Mouse (Mus musculus): Measurements from ENCODE around the gene Nipal1. TPM values are rescaled to one million over a fixed set of nuclear protein-coding genes. Genes with fewer than 3 reads are reported as not detected.
A peak's percentile ranks its signal among the peaks of the same experiment; 100 is the strongest.

The Nipal1 gene
- polyA plus RNA-seq, 1 experiment from 2014 or later: 3.5 TPM

GRCm38 (mm10) chr5:72702202-72702601 lies 54.6 kb downstream of the Nipal1 start:
- no peak overlapping the region for H3K4me2 ChIP-seq
- H3K27me3 ChIP-seq: no peaks in the 10 kb centered on the region
- H3K9me3 ChIP-seq: peaks cover 3% of the 10 kb centered on the region; the same call in 1 of the 2 replicates
- H3K36me3 ChIP-seq: no peaks in the 10 kb centered on the region
- H3K4me3 ChIP-seq: no peak overlapping the region
- no peak for ATAC-seq (ENCODE audit: insufficient number of reproducible peaks, insufficient read depth, low FRiP score, low TSS enrichment, low read depth)
- H3K27ac ChIP-seq: no peak overlapping the region
- peaks cover 24% of the 10 kb centered on the region for H3K4me1 ChIP-seq
- no peak overlapping the region for H3K9ac ChIP-seq

- Histone ChIP-seq H3K4me2 (peak overlapping the region; percentile 28), H3K36me3 (no peaks in the 10 kb centered on the region), H3K9me3 (peaks cover 3% of the 10 kb centered on the region; the same call in 1 of the 2 replicates), H3K27me3 (peaks cover 4% of the 10 kb centered on the region), H3K4me1 (peaks cover 9% of the 10 kb centered on the region), H3K9ac (no peak overlapping the region), H3K4me3 (no peak overlapping the region), H3K27ac (no peak overlapping the region)
- no peak for ATAC-seq (ENCODE audit: insufficient number of reproducible peaks, insufficient read depth, low FRiP score, low TSS enrichment, low read depth)
- WGBS: 30% methylated on average over 10 of the region's 10 CpGs
These were observed 58.5 kb downstream of the Nipal1 start for GRCm38 (mm10) chr5:72706095-72706494.

- peak overlapping the region; percentile 28 for H3K4me2 ChIP-seq
- WGBS: 61% methylated on average over 10 of the region's 10 CpGs
These were observed 59.1 kb downstream of the Nipal1 start for GRCm38 (mm10) chr5:72706722-72707121.

GRCm38 (mm10) chr5:72709451-72709850 lies 61.9 kb downstream of the Nipal1 start:
- Histone ChIP-seq H3K4me1 (peaks cover 9% of the 10 kb centered on the region), H3K9ac (no peak overlapping the region), H3K4me2 (no peak overlapping the region), H3K9me3 (no peaks in the 10 kb centered on the region), H3K36me3 (no peaks in the 10 kb centered on the region), H3K27ac (no peak overlapping the region), H3K4me3 (no peak overlapping the region), H3K27me3 (peaks cover 4% of the 10 kb centered on the region)
- no peak for ATAC-seq (ENCODE audit: insufficient number of reproducible peaks, insufficient read depth, low FRiP score, low TSS enrichment, low read depth)
- 65% methylated on average over 13 of the region's 13 CpGs for WGBS

More at GRCm38 (mm10) chr5:72706722-72707121, 59.1 kb downstream of the Nipal1 start:
- ATAC-seq (ENCODE audit: insufficient number of reproducible peaks, insufficient read depth, low FRiP score, low TSS enrichment, low read depth): no peak
- H3K9ac ChIP-seq: no peak overlapping the region
- H3K27me3 ChIP-seq: peaks cover 4% of the 10 kb centered on the region
- H3K4me3 ChIP-seq: no peak overlapping the region
- no peaks in the 10 kb centered on the region for H3K36me3 ChIP-seq
- H3K4me1 ChIP-seq: peaks cover 9% of the 10 kb centered on the region
- H3K27ac ChIP-seq: no peak overlapping the region
- no peaks in the 10 kb centered on the region for H3K9me3 ChIP-seq

GRCm38 (mm10) chr5:72709976-72710375 lies 62.4 kb downstream of the Nipal1 start:
- no peaks in the 10 kb centered on the region for H3K36me3 ChIP-seq
- peaks cover 4% of the 10 kb centered on the region for H3K27me3 ChIP-seq
- no peak overlapping the region for H3K4me2 ChIP-seq
- no peak overlapping the region for H3K27ac ChIP-seq
- H3K4me3 ChIP-seq: no peak overlapping the region
- H3K9ac ChIP-seq: no peak overlapping the region
- no peaks in the 10 kb centered on the region for H3K9me3 ChIP-seq
- ATAC-seq (ENCODE audit: insufficient number of reproducible peaks, insufficient read depth, low FRiP score, low TSS enrichment, low read depth): no peak
- peaks cover 9% of the 10 kb centered on the region for H3K4me1 ChIP-seq
- WGBS: 92% methylated on average over 9 of the region's 9 CpGs

- Histone ChIP-seq H3K9me3 (no peaks in the 10 kb centered on the region), H3K27me3 (peaks cover 4% of the 10 kb centered on the region), H3K27ac (no peak overlapping the region), H3K4me1 (peaks cover 9% of the 10 kb centered on the region), H3K4me3 (no peak overlapping the region), H3K4me2 (no peak overlapping the region), H3K9ac (no peak overlapping the region), H3K36me3 (no peaks in the 10 kb centered on the region)
- WGBS: 23% methylated on average over 4 of the region's 4 CpGs
- no peak for ATAC-seq (ENCODE audit: insufficient number of reproducible peaks, insufficient read depth, low FRiP score, low TSS enrichment, low read depth)
These were observed 63.1 kb downstream of the Nipal1 start for GRCm38 (mm10) chr5:72710572-72711278.

GRCm38 (mm10) chr5:72720587-72720986 lies 73.0 kb downstream of the Nipal1 start:
- no peak overlapping the region for H3K4me3 ChIP-seq
- H3K4me2 ChIP-seq: no peak overlapping the region
- no peak overlapping the region for H3K27ac ChIP-seq
- H3K9me3 ChIP-seq: no peaks in the 10 kb centered on the region
- no peaks in the 10 kb centered on the region for H3K27me3 ChIP-seq
- ATAC-seq (ENCODE audit: insufficient number of reproducible peaks, insufficient read depth, low FRiP score, low TSS enrichment, low read depth): no peak
- no peak overlapping the region for H3K9ac ChIP-seq
- WGBS: 48% methylated on average over 7 of the region's 7 CpGs
- no peaks in the 10 kb centered on the region for H3K36me3 ChIP-seq
- H3K4me1 ChIP-seq: no peaks in the 10 kb centered on the region

Other genes starting within 250 kb of the Nipal1 start
- gene Corin, start 143.3 kb upstream of the Nipal1 start, polyA plus RNA-seq (2015; fragmentation: Nextera tagmentation; extraction: Ambion mirVana): 2.4 and 2.6 TPM in 2 replicates
- 20.0 and 20.9 TPM in 2 replicates for gene Nfxl1, start 88.1 kb upstream of the Nipal1 start, polyA plus RNA-seq (2015; fragmentation: Nextera tagmentation; extraction: Ambion mirVana)
- gene Zar1, start 66.5 kb upstream of the Nipal1 start, polyA plus RNA-seq (2015; fragmentation: Nextera tagmentation; extraction: Ambion mirVana): 1.6 and 3.0 TPM in 2 replicates
- 0.72 and 0.98 TPM in 2 replicates for gene Gm5868, start 60.2 kb upstream of the Nipal1 start, polyA plus RNA-seq (2015; fragmentation: Nextera tagmentation; extraction: Ambion mirVana)
- not detected in 2 replicates for gene Cnga1, start 3.5 kb upstream of the Nipal1 start, polyA plus RNA-seq (2015; fragmentation: Nextera tagmentation; extraction: Ambion mirVana)
- gene Txk, start 105.0 kb downstream of the Nipal1 start, polyA plus RNA-seq (2015; fragmentation: Nextera tagmentation; extraction: Ambion mirVana): 0.07 and 0.11 TPM in 2 replicates
- gene Tec, start 220.7 kb downstream of the Nipal1 start, polyA plus RNA-seq (2015; fragmentation: Nextera tagmentation; extraction: Ambion mirVana): 4.1 and 5.0 TPM in 2 replicates

All from embryonic facial prominence, embryonic 13.5 days (tissue).